Mouse (Mus musculus) thymus, adult 2 months (tissue): ENCODE results near the gene Pkmyt1. TPM values are rescaled to one million over a fixed set of nuclear protein-coding genes. Genes with fewer than 3 reads are reported as not detected.

Experiments used
- DNase-seq: peaks from one replicate; pipeline ENCODE4 v3.0.0; 2021
- H3K27ac ChIP-seq: fragments of 200-500 bp; 2 replicates; pipeline ENCODE4 v1.5.1; 2012; ENCODE audit warnings: low read length, control low read depth; ENCODE audit not compliant: control insufficient read depth, insufficient read depth
- H3K27me3 ChIP-seq: fragments of 200-500 bp; 2 replicates; pipeline ENCODE4 v1.6.1; 2012; ENCODE audit warnings: mild to moderate bottlenecking, low read length, moderate library complexity, mixed read lengths; ENCODE audit not compliant: control insufficient read depth, insufficient read depth
- H3K36me3 ChIP-seq: fragments of 200-500 bp; 2 replicates; pipeline ENCODE4 v1.6.1; 2012; ENCODE audit warnings: mild to moderate bottlenecking, low read length, moderate library complexity; ENCODE audit not compliant: control insufficient read depth, insufficient read depth
- H3K4me1 ChIP-seq: fragments of 200-500 bp; replicated peaks from 2 replicates; pipeline ENCODE4 v1.6.1; 2012; ENCODE audit warnings: low read length; ENCODE audit not compliant: control insufficient read depth, insufficient read depth
- H3K4me3 ChIP-seq: fragments of 200-500 bp; 2 replicates; pipeline ENCODE4 v1.5.1; 2012; ENCODE audit warnings: mild to moderate bottlenecking, low read length, control low read depth, moderate library complexity; ENCODE audit not compliant: control insufficient read depth, insufficient read depth
- CTCF ChIP-seq: fragments of 200-500 bp; IDR thresholded peaks from 2 replicates; pipeline ENCODE4 v1.5.1; 2012; ENCODE audit warnings: mild to moderate bottlenecking, control low read depth, low read length, moderate library complexity, borderline replicate concordance; ENCODE audit not compliant: control insufficient read depth, poor library complexity, insufficient read depth; ENCODE audit errors: extremely low read depth
- POLR2A ChIP-seq: fragments of 200-500 bp; IDR thresholded peaks from 2 replicates; pipeline ENCODE4 v1.6.1; 2012; ENCODE audit warnings: mild to moderate bottlenecking, low read length, control low read depth, moderate library complexity; ENCODE audit not compliant: control insufficient read depth, poor library complexity, insufficient read depth; ENCODE audit errors: extremely low read depth
- WGBS: fragments of 180-500 bp; shearing (Covaris S2); methylation state at CpG from one replicate; pipeline ENCODE4 v1.1.7; 2018; 5-methylcytosine and 5-hydroxymethylcytosine counted together
- polyA plus RNA-seq: library from polyadenylated mRNA; depleted of rRNA; stranded (reverse); fragments of >200 nt; gene quantifications from 2 replicates; pipeline ENCODE4 v1.2.3, GENCODE M21; 2012; rRNA removed

Pkmyt1 gene
- 145 and 182 TPM in 2 replicates for polyA plus RNA-seq

DNA sequence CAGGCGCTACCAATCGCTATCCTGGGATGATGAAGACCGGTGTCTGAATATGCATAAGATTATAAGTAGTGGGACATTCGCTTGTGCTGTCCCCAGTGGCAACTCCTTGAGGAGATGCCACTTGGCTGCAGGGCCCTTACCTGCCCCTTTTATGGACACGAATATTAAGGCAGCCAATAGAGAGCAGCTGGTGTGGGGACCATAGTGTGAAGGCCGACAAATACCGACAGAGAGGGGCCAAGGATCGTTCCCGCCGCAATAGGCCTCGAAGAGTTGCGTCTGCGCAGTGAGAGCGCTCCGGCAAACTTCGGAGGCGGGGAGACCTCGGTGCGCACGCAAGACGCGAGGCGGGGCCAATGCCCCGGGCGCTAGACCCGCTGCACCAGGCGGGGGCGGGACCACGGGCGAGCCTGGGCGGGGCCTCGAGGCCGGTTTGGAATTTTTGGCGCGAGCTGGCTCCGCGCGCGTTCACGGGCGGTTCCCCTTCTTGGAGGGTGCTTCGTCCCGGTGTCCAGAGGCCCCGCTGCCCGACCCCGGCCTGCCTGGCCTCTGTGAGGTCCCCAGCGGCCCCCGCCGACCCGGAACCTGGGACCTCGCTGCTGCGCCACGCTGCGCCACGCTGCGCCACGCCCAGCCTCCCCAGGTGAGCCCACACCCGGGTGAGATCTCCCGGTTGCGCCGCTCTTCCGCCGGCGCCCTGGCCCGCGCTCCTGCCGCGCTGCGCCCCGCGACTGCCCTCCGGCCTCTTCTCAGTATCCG lies at the start of gene Pkmyt1:
Pkmyt1 (plus strand) TSS at position 338 of the 759 bp plus-strand sequence.
- DNase-seq: peak; percentile 96
- peak within 1 kb of the TSS; percentile 12; the same call in 1 of the 2 replicates for H3K27ac ChIP-seq
- peaks cover 11% of the 10 kb centered on the region; the same call in 1 of the 2 replicates for H3K4me1 ChIP-seq
- H3K36me3 ChIP-seq: no peaks in the 10 kb centered on the region
- TF ChIP-seq POLR2A (peak; percentile 73), CTCF (peak; percentile 46; the same call in 1 of the 2 replicates)
- WGBS: 2% methylated on average over 73 of the region's 73 CpGs
- H3K4me3 ChIP-seq: peak within 1 kb of the TSS; percentile 73
- no peaks in the 10 kb centered on the region for H3K27me3 ChIP-seq

GRCm38 (mm10) chr17:23676473-23677031 lies 49.6 kb upstream of the Pkmyt1 start:
- H3K4me3 ChIP-seq: peak overlapping the region; percentile 74
- peak; percentile 35 for DNase-seq
- WGBS: under 1% methylated on average over 37 of the region's 37 CpGs
- H3K36me3 ChIP-seq: no peaks in the 10 kb centered on the region
- TF ChIP-seq POLR2A: no peak
- TF ChIP-seq CTCF: no peak
- H3K27me3 ChIP-seq: peaks cover 9% of the 10 kb centered on the region; the same call in 1 of the 2 replicates
- peaks cover 24% of the 10 kb centered on the region for H3K4me1 ChIP-seq
- no peak overlapping the region for H3K27ac ChIP-seq

DNA sequence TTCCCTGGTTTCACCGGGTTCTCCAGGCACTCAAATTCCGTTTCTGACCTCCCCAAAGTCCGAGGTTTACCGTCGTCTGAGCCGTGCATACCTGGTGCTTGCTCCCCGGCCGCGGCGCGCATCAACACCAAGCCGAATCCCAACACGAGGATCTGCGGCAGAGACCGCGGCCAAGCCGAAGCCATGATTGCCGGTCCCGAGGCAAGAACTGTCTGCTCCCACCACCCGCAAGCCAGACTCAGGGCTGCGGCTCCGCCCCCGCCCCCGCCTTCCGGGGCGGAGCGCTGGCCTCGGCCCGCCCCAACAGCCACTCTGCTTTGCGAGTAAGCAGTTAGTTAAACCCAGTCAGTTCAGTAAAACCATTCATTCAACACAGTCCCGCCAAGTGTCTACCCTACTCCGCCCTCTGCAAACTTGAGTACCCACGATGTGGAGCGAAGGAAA lies 48.9 kb upstream of the Pkmyt1 start, which contains the start of gene Tnfrsf12a:
Tnfrsf12a (minus strand) TSS at position 233 of the 444 bp plus-strand sequence.
- Histone ChIP-seq H3K36me3 (no peaks in the 10 kb centered on the region), H3K27ac (no peak within 1 kb of the TSS), H3K27me3 (peaks cover 9% of the 10 kb centered on the region; the same call in 1 of the 2 replicates), H3K4me1 (peaks cover 24% of the 10 kb centered on the region), H3K4me3 (peak within 1 kb of the TSS; percentile 74)
- under 1% methylated on average over 34 of the region's 34 CpGs for WGBS
- peak; percentile 88 for DNase-seq
- TF ChIP-seq POLR2A: peak; percentile 79
- 0 out of 2 replicates have a peak, but pooled peaks have one; percentile 31 for TF ChIP-seq CTCF

DNA sequence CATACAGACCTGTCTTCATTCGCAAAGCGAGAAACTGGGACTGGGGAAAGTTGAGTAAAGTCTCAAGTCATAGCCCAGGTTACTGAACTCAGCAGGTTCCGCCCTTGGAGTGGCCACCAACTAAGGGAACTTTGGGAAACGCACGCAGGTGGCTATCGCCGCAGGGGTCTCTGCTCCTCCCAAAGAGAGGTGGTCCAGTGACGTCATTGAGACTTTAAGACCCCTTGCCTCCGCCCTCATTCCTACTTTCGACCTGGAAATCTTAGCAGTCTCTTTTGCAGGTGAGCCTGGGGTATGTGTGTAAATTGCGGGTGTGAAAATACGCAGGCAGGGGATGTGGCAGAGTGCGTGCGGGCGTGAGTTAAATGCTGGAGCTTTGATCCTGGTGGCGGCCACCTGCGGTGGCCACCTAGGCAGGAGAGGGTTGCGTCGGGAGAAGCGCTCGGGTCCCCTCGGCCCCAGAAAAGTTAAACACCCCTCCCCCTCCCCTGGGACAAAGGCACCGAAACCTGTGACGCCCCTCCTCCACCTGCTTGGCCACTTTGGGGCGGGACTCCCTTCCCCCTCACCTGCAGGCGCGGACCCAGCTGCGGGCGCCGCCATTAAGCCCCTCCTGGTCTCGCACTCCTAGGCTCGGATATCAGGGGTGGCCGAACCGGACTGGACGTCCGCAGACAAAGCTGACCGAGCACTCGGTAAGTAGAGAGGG lies 46.9 kb upstream of the Pkmyt1 start, which contains the start of gene Cldn6:
Cldn6 (plus strand) TSS at position 123 of the 709 bp plus-strand sequence.
- Histone ChIP-seq H3K36me3 (no peaks in the 10 kb centered on the region), H3K4me3 (no peak within 1 kb of the TSS), H3K27me3 (peaks cover 9% of the 10 kb centered on the region; the same call in 1 of the 2 replicates), H3K4me1 (peaks cover 19% of the 10 kb centered on the region), H3K27ac (no peak within 1 kb of the TSS)
- 21% methylated on average over 38 of the region's 38 CpGs for WGBS
- DNase-seq: no peak
- TF ChIP-seq CTCF (no peak), POLR2A (no peak)

- no peak for DNase-seq
- 88% methylated on average over 9 of the region's 9 CpGs for WGBS
- H3K27me3 ChIP-seq: peaks cover 9% of the 10 kb centered on the region; the same call in 1 of the 2 replicates
- peaks cover 19% of the 10 kb centered on the region for H3K4me1 ChIP-seq
- no peaks in the 10 kb centered on the region for H3K36me3 ChIP-seq
- TF ChIP-seq POLR2A (no peak), CTCF (no peak)
- H3K4me3 ChIP-seq: no peak overlapping the region
- H3K27ac ChIP-seq: no peak overlapping the region
Measured at GRCm38 (mm10) chr17:23680336-23680735, 45.8 kb upstream of the Pkmyt1 start.

- H3K27ac ChIP-seq: no peak overlapping the region
- no peak for DNase-seq
- 80% methylated on average over 10 of the region's 10 CpGs for WGBS
- no peaks in the 10 kb centered on the region for H3K36me3 ChIP-seq
- TF ChIP-seq POLR2A (no peak), CTCF (no peak)
- H3K27me3 ChIP-seq: peaks cover 9% of the 10 kb centered on the region; the same call in 1 of the 2 replicates
- peaks cover 13% of the 10 kb centered on the region for H3K4me1 ChIP-seq
- no peak overlapping the region for H3K4me3 ChIP-seq
Measured at GRCm38 (mm10) chr17:23681086-23681485, 45.0 kb upstream of the Pkmyt1 start.
